Mouse (Mus musculus): Measurements from ENCODE around the gene Als2cr12. TPM values are rescaled to one million over a fixed set of nuclear protein-coding genes. Genes with fewer than 3 reads are reported as not detected.

Als2cr12 gene
- polyA plus RNA-seq, 1 experiment from 2014 or later: not detected

- Histone ChIP-seq H3K4me3 (ENCODE audit: low read length) (no peak overlapping the region), H3K9me3 (ENCODE audit: low read length) (no peaks in the 10 kb centered on the region), H3K4me2 (replicated peaks; ENCODE audit: low read depth, low read length) (no peak overlapping the region), H3K27ac (ENCODE audit: low read length) (no peak overlapping the region), H3K36me3 (ENCODE audit: insufficient read depth, low read length) (peaks cover 51% of the 10 kb centered on the region), H3K27me3 (ENCODE audit: insufficient read depth, low read length) (no peaks in the 10 kb centered on the region), H3K4me1 (ENCODE audit: insufficient read depth, low read length) (peaks cover 13% of the 10 kb centered on the region), H3K9ac (replicated peaks; ENCODE audit: low read length) (no peak overlapping the region)
- no peak for ATAC-seq (ENCODE audit: low FRiP score, low TSS enrichment)
- WGBS: 89% methylated on average over 10 of the region's 10 CpGs
Observed at GRCm38 (mm10) chr1:58727747-58728589, 32.2 kb upstream of the Als2cr12 start.

GRCm38 (mm10) chr1:58727019-58727746 is 31.4 kb upstream of the Als2cr12 start:
- H3K9me3 ChIP-seq (ENCODE audit: low read length): no peaks in the 10 kb centered on the region
- no peak overlapping the region for H3K9ac ChIP-seq (replicated peaks; ENCODE audit: low read length)
- no peak overlapping the region for H3K4me3 ChIP-seq (ENCODE audit: low read length)
- no peak for ATAC-seq (ENCODE audit: low FRiP score, low TSS enrichment)
- 0 out of 2 replicates have a peak overlapping the region, but pooled peaks have one; percentile 11 for H3K27ac ChIP-seq (ENCODE audit: low read length)
- peaks cover 19% of the 10 kb centered on the region for H3K4me1 ChIP-seq (ENCODE audit: insufficient read depth, low read length)
- no peak overlapping the region for H3K4me2 ChIP-seq (replicated peaks; ENCODE audit: low read depth, low read length)
- peaks cover 52% of the 10 kb centered on the region for H3K36me3 ChIP-seq (ENCODE audit: insufficient read depth, low read length)
- H3K27me3 ChIP-seq (ENCODE audit: insufficient read depth, low read length): no peaks in the 10 kb centered on the region
- 84% methylated on average over 1 of the region's 1 CpGs for WGBS

GRCm38 (mm10) chr1:58725767-58726166 is 30.0 kb upstream of the Als2cr12 start:
- Histone ChIP-seq H3K4me3 (ENCODE audit: low read length) (no peak overlapping the region), H3K27ac (ENCODE audit: low read length) (no peak overlapping the region), H3K9ac (replicated peaks; ENCODE audit: low read length) (no peak overlapping the region), H3K4me2 (replicated peaks; ENCODE audit: low read depth, low read length) (no peak overlapping the region), H3K9me3 (ENCODE audit: low read length) (no peaks in the 10 kb centered on the region), H3K36me3 (ENCODE audit: insufficient read depth, low read length) (peaks cover 42% of the 10 kb centered on the region), H3K27me3 (ENCODE audit: insufficient read depth, low read length) (no peaks in the 10 kb centered on the region), H3K4me1 (ENCODE audit: insufficient read depth, low read length) (peaks cover 19% of the 10 kb centered on the region)
- ATAC-seq (ENCODE audit: low FRiP score, low TSS enrichment): no peak
- WGBS: 88% methylated on average over 5 of the region's 5 CpGs

- H3K27ac ChIP-seq (ENCODE audit: low read length): no peak overlapping the region
- peaks cover 38% of the 10 kb centered on the region for H3K36me3 ChIP-seq (ENCODE audit: insufficient read depth, low read length)
- no peak overlapping the region for H3K4me2 ChIP-seq (replicated peaks; ENCODE audit: low read depth, low read length)
- H3K9ac ChIP-seq (replicated peaks; ENCODE audit: low read length): no peak overlapping the region
- no peak overlapping the region for H3K4me3 ChIP-seq (ENCODE audit: low read length)
- no peaks in the 10 kb centered on the region for H3K9me3 ChIP-seq (ENCODE audit: low read length)
- ATAC-seq (ENCODE audit: low FRiP score, low TSS enrichment): no peak
- peaks cover 19% of the 10 kb centered on the region for H3K4me1 ChIP-seq (ENCODE audit: insufficient read depth, low read length)
- H3K27me3 ChIP-seq (ENCODE audit: insufficient read depth, low read length): no peaks in the 10 kb centered on the region
Observed at GRCm38 (mm10) chr1:58725095-58725494, 29.3 kb upstream of the Als2cr12 start.

GRCm38 (mm10) chr1:58724533-58724932 is 28.7 kb upstream of the Als2cr12 start:
- Histone ChIP-seq H3K9me3 (ENCODE audit: low read length) (no peaks in the 10 kb centered on the region), H3K36me3 (ENCODE audit: insufficient read depth, low read length) (peaks cover 34% of the 10 kb centered on the region), H3K27ac (ENCODE audit: low read length) (no peak overlapping the region), H3K4me1 (ENCODE audit: insufficient read depth, low read length) (peaks cover 19% of the 10 kb centered on the region), H3K4me3 (ENCODE audit: low read length) (no peak overlapping the region), H3K9ac (replicated peaks; ENCODE audit: low read length) (no peak overlapping the region), H3K27me3 (ENCODE audit: insufficient read depth, low read length) (no peaks in the 10 kb centered on the region), H3K4me2 (replicated peaks; ENCODE audit: low read depth, low read length) (no peak overlapping the region)
- ATAC-seq (ENCODE audit: low FRiP score, low TSS enrichment): no peak
- 49% methylated on average over 6 of the region's 9 CpGs for WGBS

GRCm38 (mm10) chr1:58723809-58724405 is 28.1 kb upstream of the Als2cr12 start:
- Histone ChIP-seq H3K27ac (ENCODE audit: low read length) (peak overlapping the region; percentile 23; the same call in 1 of the 2 replicates), H3K9ac (replicated peaks; ENCODE audit: low read length) (no peak overlapping the region), H3K27me3 (ENCODE audit: insufficient read depth, low read length) (no peaks in the 10 kb centered on the region), H3K4me1 (ENCODE audit: insufficient read depth, low read length) (peaks cover 19% of the 10 kb centered on the region), H3K4me3 (ENCODE audit: low read length) (no peak overlapping the region), H3K9me3 (ENCODE audit: low read length) (no peaks in the 10 kb centered on the region), H3K36me3 (ENCODE audit: insufficient read depth, low read length) (peaks cover 28% of the 10 kb centered on the region), H3K4me2 (replicated peaks; ENCODE audit: low read depth, low read length) (peak overlapping the region; percentile 26; the same call in 1 of the 2 replicates)
- WGBS: 29% methylated on average over 7 of the region's 7 CpGs
- peak; percentile 33; the same call in 1 of the 2 replicates for ATAC-seq (ENCODE audit: low FRiP score, low TSS enrichment)

GRCm38 (mm10) chr1:58723062-58723808 is 27.4 kb upstream of the Als2cr12 start:
- H3K4me3 ChIP-seq (ENCODE audit: low read length): no peak overlapping the region
- whole genome bisulfite sequencing: 34% methylated on average over 7 of the region's 7 CpGs
- no peaks in the 10 kb centered on the region for H3K9me3 ChIP-seq (ENCODE audit: low read length)
- no peak overlapping the region for H3K9ac ChIP-seq (replicated peaks; ENCODE audit: low read length)
- no peaks in the 10 kb centered on the region for H3K27me3 ChIP-seq (ENCODE audit: insufficient read depth, low read length)
- H3K4me2 ChIP-seq (replicated peaks; ENCODE audit: low read depth, low read length): peak overlapping the region; percentile 8; the same call in 1 of the 2 replicates
- 0 out of 2 replicates have a peak overlapping the region, but pooled peaks have one; percentile 23 for H3K27ac ChIP-seq (ENCODE audit: low read length)
- H3K4me1 ChIP-seq (ENCODE audit: insufficient read depth, low read length): peaks cover 19% of the 10 kb centered on the region
- H3K36me3 ChIP-seq (ENCODE audit: insufficient read depth, low read length): peaks cover 21% of the 10 kb centered on the region
- ATAC-seq (ENCODE audit: low FRiP score, low TSS enrichment): no peak

- no peak for ATAC-seq (ENCODE audit: low FRiP score, low TSS enrichment)
- H3K27me3 ChIP-seq (ENCODE audit: insufficient read depth, low read length): no peaks in the 10 kb centered on the region
- 88% methylated on average over 11 of the region's 11 CpGs for WGBS
- H3K4me1 ChIP-seq (ENCODE audit: insufficient read depth, low read length): peaks cover 19% of the 10 kb centered on the region
- no peak overlapping the region for H3K4me3 ChIP-seq (ENCODE audit: low read length)
- H3K9me3 ChIP-seq (ENCODE audit: low read length): no peaks in the 10 kb centered on the region
- no peak overlapping the region for H3K27ac ChIP-seq (ENCODE audit: low read length)
- no peak overlapping the region for H3K9ac ChIP-seq (replicated peaks; ENCODE audit: low read length)
- H3K36me3 ChIP-seq (ENCODE audit: insufficient read depth, low read length): peaks cover 17% of the 10 kb centered on the region
- no peak overlapping the region for H3K4me2 ChIP-seq (replicated peaks; ENCODE audit: low read depth, low read length)
Observed at GRCm38 (mm10) chr1:58722115-58722938, 26.5 kb upstream of the Als2cr12 start.

- Histone ChIP-seq H3K36me3 (ENCODE audit: insufficient read depth, low read length) (peaks cover 9% of the 10 kb centered on the region), H3K4me3 (ENCODE audit: low read length) (no peak overlapping the region), H3K27ac (ENCODE audit: low read length) (no peak overlapping the region), H3K4me1 (ENCODE audit: insufficient read depth, low read length) (peaks cover 22% of the 10 kb centered on the region), H3K9ac (replicated peaks; ENCODE audit: low read length) (no peak overlapping the region), H3K9me3 (ENCODE audit: low read length) (no peaks in the 10 kb centered on the region), H3K4me2 (replicated peaks; ENCODE audit: low read depth, low read length) (no peak overlapping the region), H3K27me3 (ENCODE audit: insufficient read depth, low read length) (no peaks in the 10 kb centered on the region)
- ATAC-seq (ENCODE audit: low FRiP score, low TSS enrichment): no peak
- WGBS: 68% methylated on average over 4 of the region's 4 CpGs
Observed at GRCm38 (mm10) chr1:58720988-58721387, 25.2 kb upstream of the Als2cr12 start.

Measured in kidney, embryonic 16.5 days (tissue).